Mouse (Mus musculus) embryonic facial prominence, embryonic 11.5 days (tissue): ENCODE results near the gene Spg21. TPM values are rescaled to one million over a fixed set of nuclear protein-coding genes. Genes with fewer than 3 reads are reported as not detected.

Experiments used
- ATAC-seq: fragments of 200-750 bp; cut with Nextera tagmentation; replicated peaks from 2 replicates; pipeline ENCODE4 v1.8.0; 2017; ENCODE audit warnings: low read depth; ENCODE audit not compliant: insufficient number of reproducible peaks, low FRiP score, low TSS enrichment
- DNase-seq: peaks from one replicate; pipeline ENCODE4 v3.0.0-alpha.2; 2015; ENCODE audit warnings: low spot score
- H3K27ac ChIP-seq: fragments of 300-500 bp; sonication (generic); replicated peaks from 2 replicates; pipeline ENCODE4 v1.5.1; 2014; ENCODE audit warnings: mild to moderate bottlenecking, low read depth, low read length, control low read depth
- H3K27me3 ChIP-seq: fragments of 300-500 bp; sonication (generic); 2 replicates; pipeline ENCODE4 v1.6.1; 2014; ENCODE audit warnings: mild to moderate bottlenecking, low read length, moderate library complexity, mixed read lengths; ENCODE audit not compliant: control insufficient read depth, insufficient read depth
- H3K36me3 ChIP-seq: fragments of 300-500 bp; sonication (generic); replicated peaks from 2 replicates; pipeline ENCODE4 v1.6.1; 2014; ENCODE audit warnings: low read depth, mild to moderate bottlenecking, low read length, moderate library complexity, mixed read lengths; ENCODE audit not compliant: control insufficient read depth, insufficient read depth
- H3K4me1 ChIP-seq: fragments of 300-500 bp; sonication (generic); 2 replicates; pipeline ENCODE4 v1.6.1; 2014; ENCODE audit warnings: low read length, mixed read lengths; ENCODE audit not compliant: control insufficient read depth, insufficient read depth
- H3K4me2 ChIP-seq: fragments of 300-500 bp; sonication (generic); 2 replicates; pipeline ENCODE4 v1.6.1; 2014; ENCODE audit warnings: low read depth, mild to moderate bottlenecking, control low read depth, low read length, moderate library complexity
- H3K4me3 ChIP-seq: fragments of 300-500 bp; sonication (generic); 2 replicates; pipeline ENCODE4 v1.5.1; 2014; ENCODE audit warnings: low read depth, low read length, control low read depth
- H3K9ac ChIP-seq: fragments of 300-500 bp; sonication (generic); replicated peaks from 2 replicates; pipeline ENCODE4 v1.6.1; 2014; ENCODE audit warnings: mild to moderate bottlenecking, control low read depth, low read length
- H3K9me3 ChIP-seq: fragments of 300-500 bp; sonication (generic); replicated peaks from 2 replicates; pipeline ENCODE4 v1.6.1; 2016; ENCODE audit warnings: mild to moderate bottlenecking, low read length, inconsistent platforms, mixed read lengths; ENCODE audit not compliant: control insufficient read depth
- WGBS: fragments of 180-500 bp; shearing (Covaris S2); extraction: QIAGEN DNeasy Blood & Tissue Kit; methylation state at CpG from one replicate; pipeline ENCODE4 v1.1.7; 2014; 5-methylcytosine and 5-hydroxymethylcytosine counted together
- polyA plus RNA-seq: library from polyadenylated mRNA; unstranded; fragments of >200 nt; fragmentation: Nextera tagmentation; extraction: Ambion mirVana; gene quantifications from 2 replicates; pipeline ENCODE4 v1.2.1, GENCODE M21; 2014

Spg21 gene
- polyA plus RNA-seq, 1 experiment from 2014 or later, result 157 TPM

DNA sequence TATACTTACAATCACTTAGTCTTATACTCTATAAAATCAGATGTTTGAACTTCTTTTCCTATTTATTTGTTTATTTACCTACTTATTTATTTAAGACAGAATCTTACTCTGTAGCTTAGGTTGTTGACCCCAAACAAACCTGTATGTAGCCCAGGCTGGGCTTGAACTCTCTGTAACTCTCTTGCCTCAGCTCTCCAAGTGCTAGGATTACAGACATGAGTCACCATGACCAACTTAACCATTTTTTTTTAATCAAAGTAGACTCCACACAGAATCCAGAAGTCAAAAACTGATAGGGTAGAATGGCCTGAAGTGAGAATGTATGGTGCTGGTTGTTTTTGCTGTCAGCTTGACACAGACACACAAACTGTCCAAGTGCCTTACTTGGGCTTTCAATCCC lies 30.3 kb upstream of the Spg21 start:
- no peak for ATAC-seq

DNA sequence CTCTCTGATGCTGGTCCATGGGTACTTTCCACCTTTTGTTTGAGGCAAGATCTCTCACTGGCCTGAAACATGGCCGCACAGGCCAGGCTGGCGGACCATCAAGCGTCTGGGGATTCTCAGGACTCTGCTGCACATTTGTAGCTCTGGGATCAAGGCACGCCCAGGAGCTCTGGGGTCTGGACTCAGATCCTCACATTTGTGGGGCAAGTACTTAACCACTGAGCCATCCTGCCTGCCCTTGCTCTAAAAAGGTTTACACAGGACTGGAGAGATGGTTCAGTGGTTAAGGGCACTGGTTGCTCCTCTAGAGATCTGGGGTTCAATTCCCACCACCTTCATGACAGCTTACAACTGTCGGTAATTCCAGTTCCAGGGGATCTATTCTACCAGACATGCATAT lies 29.8 kb upstream of the Spg21 start:
- Histone ChIP-seq H3K4me3 (no peak overlapping the region), H3K4me1 (no peaks in the 10 kb centered on the region), H3K4me2 (no peak overlapping the region), H3K36me3 (no peaks in the 10 kb centered on the region), H3K9me3 (no peaks in the 10 kb centered on the region), H3K27ac (no peak overlapping the region), H3K27me3 (no peaks in the 10 kb centered on the region), H3K9ac (no peak overlapping the region)
- DNase-seq, result no peak
- ATAC-seq, result no peak
- WGBS, result 85% methylated on average over 5 of the region's 5 CpGs

More for the DNA sequence above, 30.3 kb upstream of the Spg21 start:
- H3K9ac ChIP-seq, result no peak overlapping the region
- H3K9me3 ChIP-seq, result no peaks in the 10 kb centered on the region
- no peaks in the 10 kb centered on the region for H3K27me3 ChIP-seq
- no peaks in the 10 kb centered on the region for H3K4me1 ChIP-seq
- H3K27ac ChIP-seq, result no peak overlapping the region
- no peaks in the 10 kb centered on the region for H3K36me3 ChIP-seq
- DNase-seq, result no peak
- H3K4me2 ChIP-seq, result no peak overlapping the region
- H3K4me3 ChIP-seq, result no peak overlapping the region

DNA sequence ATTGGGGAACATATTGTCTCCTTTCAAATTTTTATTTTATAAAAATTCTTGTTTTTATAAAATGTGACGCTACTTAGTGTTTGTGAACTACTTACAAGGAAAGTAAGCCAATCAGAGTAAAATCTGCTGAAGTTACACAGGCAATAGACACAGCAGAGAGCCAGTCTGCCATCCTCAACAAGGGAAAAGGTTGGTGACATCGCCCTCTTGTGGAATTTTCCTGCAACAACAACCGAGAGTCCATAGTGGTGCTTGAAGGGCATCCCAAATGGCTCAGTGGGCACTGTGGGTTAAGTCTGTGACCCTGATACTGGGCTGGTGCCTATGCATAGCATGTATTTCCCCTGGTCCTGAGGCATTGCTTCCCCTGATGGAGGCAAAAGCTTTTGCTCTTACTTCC lies 28.5 kb upstream of the Spg21 start:
- Histone ChIP-seq H3K4me2 (no peak overlapping the region), H3K9me3 (no peaks in the 10 kb centered on the region), H3K4me1 (0 out of 2 replicates have a peak, but pooled peaks cover 3% of the 10 kb centered on the region), H3K27ac (no peak overlapping the region), H3K9ac (no peak overlapping the region), H3K4me3 (no peak overlapping the region), H3K27me3 (no peaks in the 10 kb centered on the region), H3K36me3 (no peaks in the 10 kb centered on the region)
- DNase-seq (peak; percentile 90), ATAC-seq (no peak)
- 2% methylated on average over 3 of the region's 3 CpGs for WGBS

DNA sequence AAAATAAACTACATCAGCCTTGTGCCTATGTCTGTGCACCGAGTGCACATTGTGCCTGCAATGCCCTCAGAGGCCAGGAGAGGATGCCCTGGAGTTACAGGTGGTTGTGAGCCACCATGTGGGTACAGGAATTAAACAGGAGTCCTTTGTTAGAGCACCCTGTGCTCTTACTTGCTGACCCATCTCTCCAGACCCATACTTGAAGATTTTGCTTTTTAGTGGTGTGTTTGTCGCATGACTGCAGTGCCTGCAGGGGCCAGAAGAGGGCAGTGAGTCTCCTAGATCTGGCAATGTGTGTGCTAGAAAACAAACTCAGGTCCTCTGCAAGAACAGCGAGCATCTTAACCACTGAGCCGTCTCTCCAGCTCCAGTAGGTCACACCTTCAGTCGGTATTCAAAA lies 26.6 kb upstream of the Spg21 start:
- 63% methylated on average over 5 of the region's 5 CpGs for WGBS
- Histone ChIP-seq H3K9me3 (no peaks in the 10 kb centered on the region), H3K9ac (no peak overlapping the region), H3K4me3 (no peak overlapping the region), H3K4me1 (0 out of 2 replicates have a peak, but pooled peaks cover 3% of the 10 kb centered on the region), H3K4me2 (no peak overlapping the region), H3K36me3 (no peaks in the 10 kb centered on the region), H3K27ac (no peak overlapping the region), H3K27me3 (no peaks in the 10 kb centered on the region)
- ATAC-seq (no peak), DNase-seq (peak; percentile 45)

DNA sequence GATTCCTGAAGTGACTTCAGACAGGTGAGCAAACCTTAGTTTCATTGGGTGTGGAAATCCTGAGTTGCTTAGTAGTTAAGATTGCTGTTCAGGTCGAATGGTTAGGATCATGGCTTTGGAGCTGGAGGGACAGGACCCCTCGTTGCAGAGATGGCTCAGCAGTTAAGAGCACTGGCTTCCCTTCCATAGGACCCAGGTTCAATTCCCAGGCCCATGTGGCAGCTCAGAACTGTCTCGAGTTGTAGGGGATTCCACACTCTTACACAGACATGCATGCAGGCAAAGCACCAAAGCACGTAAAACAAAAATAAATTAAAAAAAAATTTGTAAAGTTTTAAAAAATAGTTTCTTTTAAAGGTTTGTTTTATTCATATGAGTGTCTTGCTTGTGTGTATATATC lies 25.5 kb upstream of the Spg21 start:
- Histone ChIP-seq H3K27ac (no peak overlapping the region), H3K9ac (no peak overlapping the region), H3K4me1 (0 out of 2 replicates have a peak, but pooled peaks cover 3% of the 10 kb centered on the region), H3K4me2 (no peak overlapping the region), H3K9me3 (no peaks in the 10 kb centered on the region), H3K27me3 (no peaks in the 10 kb centered on the region), H3K4me3 (no peak overlapping the region), H3K36me3 (no peaks in the 10 kb centered on the region)
- DNase-seq (no peak), ATAC-seq (0 out of 2 replicates have a peak, but pooled peaks have one; percentile 26)
- WGBS, result 77% methylated on average over 4 of the region's 4 CpGs

DNA sequence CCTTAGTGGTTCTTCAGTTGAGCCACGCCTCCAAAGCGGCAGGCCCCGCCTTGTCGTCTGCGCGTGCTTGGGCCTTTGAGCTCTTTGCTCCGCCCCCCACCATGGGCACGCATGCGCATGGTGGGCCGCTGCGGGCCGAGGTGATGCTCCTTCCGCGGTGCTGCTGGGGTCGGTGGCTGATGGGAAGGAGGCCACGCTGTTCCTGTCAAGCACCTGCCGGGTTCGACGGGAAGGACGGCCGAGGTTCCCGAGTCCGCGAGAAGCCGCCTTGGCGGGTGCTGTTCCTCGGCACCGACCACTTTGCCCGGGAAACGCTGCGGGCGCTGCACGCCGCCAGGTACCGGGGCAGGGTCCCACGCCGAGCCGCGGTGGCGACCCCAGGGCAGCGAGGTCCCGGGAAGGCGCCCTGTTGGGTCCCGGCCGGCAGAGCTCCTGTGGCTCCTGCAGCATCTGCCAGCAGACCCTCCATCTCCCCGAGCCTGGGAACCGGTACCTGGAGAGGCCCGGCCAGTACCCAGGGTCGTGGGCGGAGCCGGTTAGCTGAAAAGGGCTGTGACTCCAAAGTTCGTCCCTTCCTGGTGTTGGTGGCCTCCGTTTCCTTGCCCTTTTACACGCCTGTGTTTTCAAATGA lies 25.0 kb upstream of the Spg21 start, which contains the start of gene Mtfmt:
Gene Mtfmt (plus strand): TSS at position 112 of the 631 bp plus-strand sequence.
- peak within 1 kb of the TSS; percentile 93 for H3K4me3 ChIP-seq
- H3K27ac ChIP-seq, result no peak within 1 kb of the TSS
- peak within 1 kb of the TSS; percentile 84 for H3K9ac ChIP-seq
- H3K4me2 ChIP-seq, result peak within 1 kb of the TSS; percentile 72
- peak; percentile 85 for ATAC-seq
- H3K27me3 ChIP-seq, result no peaks in the 10 kb centered on the region
- H3K36me3 ChIP-seq, result no peaks in the 10 kb centered on the region
- 0 out of 2 replicates have a peak, but pooled peaks cover 3% of the 10 kb centered on the region for H3K4me1 ChIP-seq
- under 1% methylated on average over 54 of the region's 54 CpGs for WGBS
- peak; percentile 97 for DNase-seq
- no peaks in the 10 kb centered on the region for H3K9me3 ChIP-seq

DNA sequence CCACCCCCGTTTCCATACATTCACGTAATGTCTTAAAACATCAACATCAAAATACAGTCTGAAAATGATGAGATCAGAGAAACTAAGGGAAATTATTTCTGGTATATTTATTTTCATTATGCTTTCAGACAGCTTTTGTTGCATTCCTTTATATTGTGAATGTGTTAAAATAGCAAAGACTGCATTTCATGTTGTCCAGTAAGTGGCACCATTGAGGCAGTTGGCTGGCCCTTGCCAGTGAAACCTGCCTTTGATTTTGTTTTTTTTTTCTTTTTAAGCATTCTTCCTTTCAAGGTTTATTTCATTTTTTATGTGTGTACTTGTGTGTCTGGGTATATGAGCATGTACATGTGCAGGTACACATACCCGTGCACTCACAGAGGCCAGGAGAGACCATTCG lies 16.1 kb upstream of the Spg21 start:
- no peak overlapping the region for H3K27ac ChIP-seq
- no peak for ATAC-seq
- H3K9ac ChIP-seq, result no peak overlapping the region
- no peaks in the 10 kb centered on the region for H3K4me1 ChIP-seq
- WGBS, result 94% methylated on average over 4 of the region's 4 CpGs
- H3K36me3 ChIP-seq, result peaks cover 5% of the 10 kb centered on the region
- H3K27me3 ChIP-seq, result no peaks in the 10 kb centered on the region
- no peak overlapping the region for H3K4me2 ChIP-seq
- H3K9me3 ChIP-seq, result no peaks in the 10 kb centered on the region
- no peak overlapping the region for H3K4me3 ChIP-seq
- no peak for DNase-seq

DNA sequence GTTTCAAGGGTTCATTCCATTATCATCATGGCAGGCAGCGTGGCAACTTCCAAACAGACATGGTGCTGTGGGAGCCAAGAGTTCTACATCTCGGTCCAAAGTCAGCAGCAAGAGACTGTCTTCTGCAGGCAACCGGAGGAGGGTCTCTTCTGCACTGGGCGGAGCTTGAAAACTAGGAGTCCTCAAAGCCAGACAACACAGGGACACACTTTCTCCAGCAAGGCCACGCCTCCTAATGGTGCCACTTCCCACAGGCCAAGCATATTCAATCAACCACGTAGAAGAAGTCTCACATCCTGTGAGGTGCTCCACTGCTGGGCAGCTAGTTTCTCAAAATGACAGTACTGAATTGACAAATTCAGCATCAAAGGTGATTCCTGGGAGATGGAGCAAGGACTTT lies 12.8 kb upstream of the Spg21 start:
- ATAC-seq (no peak), DNase-seq (no peak)
- H3K9me3 ChIP-seq, result no peaks in the 10 kb centered on the region
- H3K4me2 ChIP-seq, result no peak overlapping the region
- peaks cover 5% of the 10 kb centered on the region for H3K36me3 ChIP-seq
- no peak overlapping the region for H3K4me3 ChIP-seq
- H3K27me3 ChIP-seq, result no peaks in the 10 kb centered on the region
- no peak overlapping the region for H3K27ac ChIP-seq
- 87% methylated on average over 6 of the region's 6 CpGs for WGBS
- no peaks in the 10 kb centered on the region for H3K4me1 ChIP-seq
- no peak overlapping the region for H3K9ac ChIP-seq
